Mouse (Mus musculus): ENCODE measurements around the gene Frk.

GRCm38 (mm10) chr10:34484014-34484411 lies 814 bp downstream of the Frk start:
- TF ChIP-seq CTCF (IDR thresholded peaks at IDR 0.05; ENCODE audit: borderline replicate concordance, extremely low read depth, insufficient read depth, insufficient read length), result no peak
- TF ChIP-seq POLR2A (IDR thresholded peaks at IDR 0.05; ENCODE audit: borderline replicate concordance, extremely low read depth, insufficient read depth, insufficient read length, poor library complexity, severe bottlenecking), result no peak

Data from brain, embryonic 14.5 days (tissue).